Mouse (Mus musculus): ENCODE results near the gene Per2.

Gene Per2

DNA sequence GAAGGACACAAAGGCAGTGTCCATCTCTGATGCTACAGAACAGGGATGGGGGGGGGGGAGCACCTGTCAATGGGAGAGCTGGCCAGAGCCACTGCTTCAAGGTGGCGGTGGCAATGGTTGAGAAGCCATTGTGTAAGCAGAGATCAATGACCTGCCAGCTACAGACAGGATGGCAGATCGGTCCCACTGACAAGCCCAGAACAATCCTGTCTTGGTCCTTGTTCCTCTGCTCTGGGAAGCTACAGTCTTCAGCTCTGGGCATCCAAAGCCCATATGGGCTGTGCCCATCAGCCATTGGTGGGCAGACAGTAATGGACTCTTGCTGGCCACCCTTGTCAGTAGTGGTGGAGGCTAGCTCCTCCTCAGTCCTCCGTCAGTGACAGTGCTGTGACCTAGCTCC lies 17.3 kb downstream of the Per2 start:
- in situ Hi-C loops (cut with MboI; ENCODE audit: low pct_unique_long_range_greater_than_20kb in 1 of 2, low sequenced_read_pairs in 2 of 2, unreplicated experiment in 1 of 2), result no loop called here

DNA sequence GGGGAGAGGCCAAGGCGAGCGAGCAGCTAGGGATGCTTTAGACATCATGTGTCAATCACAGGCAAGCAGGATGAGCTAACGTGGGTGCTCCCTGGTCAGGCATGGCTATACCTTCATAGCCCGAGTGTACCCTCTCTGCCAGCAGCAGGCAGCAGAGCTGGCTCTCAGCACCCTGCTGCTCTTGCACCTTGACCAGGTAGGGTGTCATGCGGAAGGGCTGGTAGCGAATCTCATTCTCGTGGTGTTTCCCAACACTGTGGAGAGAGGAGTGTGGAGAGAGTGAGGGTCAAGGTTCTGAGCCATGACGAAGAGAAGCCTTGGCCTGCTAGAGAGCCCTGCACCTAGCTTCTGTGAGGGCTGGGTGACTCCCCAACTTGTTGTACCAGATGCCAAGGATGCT lies 19.3 kb downstream of the Per2 start:
- in situ Hi-C loops (cut with MboI; ENCODE audit: low pct_unique_long_range_greater_than_20kb in 1 of 2, low sequenced_read_pairs in 2 of 2, unreplicated experiment in 1 of 2), result no loop called here

GRCm38 (mm10) chr1:91437573-91437972 lies 21.6 kb downstream of the Per2 start:
- in situ Hi-C loops (cut with MboI; ENCODE audit: low pct_unique_long_range_greater_than_20kb in 1 of 2, low sequenced_read_pairs in 2 of 2, unreplicated experiment in 1 of 2), result no loop called here

GRCm38 (mm10) chr1:91437083-91437400 lies 22.1 kb downstream of the Per2 start:
- in situ Hi-C loops (cut with MboI; ENCODE audit: low pct_unique_long_range_greater_than_20kb in 1 of 2, low sequenced_read_pairs in 2 of 2, unreplicated experiment in 1 of 2), result no loop called here

GRCm38 (mm10) chr1:91436380-91437082 lies 22.6 kb downstream of the Per2 start:
- in situ Hi-C loops (cut with MboI; ENCODE audit: low pct_unique_long_range_greater_than_20kb in 1 of 2, low sequenced_read_pairs in 2 of 2, unreplicated experiment in 1 of 2), result no loop called here

DNA sequence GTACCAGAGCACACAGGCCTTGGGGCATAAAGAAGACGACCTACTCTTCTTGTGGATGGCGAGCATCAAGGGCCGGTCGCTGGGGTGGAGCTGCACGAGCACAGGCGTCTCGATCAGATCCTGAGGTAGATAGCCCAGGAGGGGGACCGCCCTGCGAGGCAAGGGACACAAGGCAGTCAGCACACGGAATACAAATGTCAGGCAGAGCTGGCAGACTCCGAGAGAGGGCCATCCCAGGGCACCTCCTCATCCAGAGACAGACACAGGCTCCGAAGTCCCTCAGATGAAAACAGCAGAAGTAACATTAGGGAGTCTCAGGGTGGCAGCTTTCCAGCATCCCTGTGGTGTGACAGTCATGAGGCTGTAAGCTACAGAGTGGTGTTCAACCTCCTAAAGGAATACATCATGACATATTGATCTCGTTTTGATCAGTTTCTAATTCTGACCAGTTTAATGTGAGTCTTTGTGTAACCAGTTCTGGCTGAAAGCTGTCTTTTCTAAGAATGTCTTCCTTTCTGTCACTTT lies 23.5 kb downstream of the Per2 start:
- in situ Hi-C loops (cut with MboI; ENCODE audit: low pct_unique_long_range_greater_than_20kb in 1 of 2, low sequenced_read_pairs in 2 of 2, unreplicated experiment in 1 of 2), result no loop called here

GRCm38 (mm10) chr1:91434905-91435304 lies 24.2 kb downstream of the Per2 start:
- in situ Hi-C loops (cut with MboI; ENCODE audit: low pct_unique_long_range_greater_than_20kb in 1 of 2, low sequenced_read_pairs in 2 of 2, unreplicated experiment in 1 of 2), result no loop called here

DNA sequence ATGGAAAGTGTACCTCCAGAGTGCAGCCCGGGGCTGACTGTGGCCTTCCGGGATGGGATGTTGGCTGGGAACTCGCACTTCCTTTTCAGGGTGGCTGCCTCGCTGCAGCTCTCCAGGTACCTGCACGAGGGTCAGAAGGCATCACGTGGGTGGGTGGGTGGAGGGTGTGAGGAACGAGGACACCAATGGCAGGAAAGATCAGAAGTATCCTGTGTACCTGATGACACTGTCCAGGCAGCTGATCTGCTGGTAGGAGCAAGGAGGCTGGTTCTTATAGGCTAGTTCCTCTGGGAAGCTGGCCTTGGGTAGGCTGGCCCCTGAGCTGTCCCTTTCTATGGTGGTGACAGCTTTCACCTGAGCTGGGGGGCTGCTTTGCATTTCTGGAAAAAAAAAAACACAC lies 28.4 kb downstream of the Per2 start:
- in situ Hi-C loops (cut with MboI; ENCODE audit: low pct_unique_long_range_greater_than_20kb in 1 of 2, low sequenced_read_pairs in 2 of 2, unreplicated experiment in 1 of 2), result no loop called here

GRCm38 (mm10) chr1:91429212-91429611 lies 29.9 kb downstream of the Per2 start:
- in situ Hi-C loops (cut with MboI; ENCODE audit: low pct_unique_long_range_greater_than_20kb in 1 of 2, low sequenced_read_pairs in 2 of 2, unreplicated experiment in 1 of 2), result no loop called here

DNA sequence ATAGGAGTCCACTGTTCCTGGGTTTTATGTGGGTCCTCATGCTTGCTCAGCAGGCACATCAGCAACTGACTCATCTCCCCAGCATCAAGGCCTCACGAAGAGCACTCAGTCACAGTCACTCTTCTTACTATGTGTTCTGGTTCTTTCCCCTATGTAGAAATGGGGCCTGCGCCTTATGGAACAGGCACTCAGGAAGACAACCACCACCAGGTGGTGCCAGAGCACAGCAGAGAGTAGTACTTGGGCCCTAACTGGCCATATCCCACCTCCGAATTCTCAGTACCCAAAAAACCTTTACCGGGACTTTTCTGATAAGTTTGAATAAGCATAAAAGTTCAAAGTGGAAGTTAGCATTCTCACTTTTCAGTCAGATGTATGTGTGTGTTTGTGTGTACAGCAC lies 30.5 kb downstream of the Per2 start:
- in situ Hi-C loops (cut with MboI; ENCODE audit: low pct_unique_long_range_greater_than_20kb in 1 of 2, low sequenced_read_pairs in 2 of 2, unreplicated experiment in 1 of 2), result no loop called here

DNA sequence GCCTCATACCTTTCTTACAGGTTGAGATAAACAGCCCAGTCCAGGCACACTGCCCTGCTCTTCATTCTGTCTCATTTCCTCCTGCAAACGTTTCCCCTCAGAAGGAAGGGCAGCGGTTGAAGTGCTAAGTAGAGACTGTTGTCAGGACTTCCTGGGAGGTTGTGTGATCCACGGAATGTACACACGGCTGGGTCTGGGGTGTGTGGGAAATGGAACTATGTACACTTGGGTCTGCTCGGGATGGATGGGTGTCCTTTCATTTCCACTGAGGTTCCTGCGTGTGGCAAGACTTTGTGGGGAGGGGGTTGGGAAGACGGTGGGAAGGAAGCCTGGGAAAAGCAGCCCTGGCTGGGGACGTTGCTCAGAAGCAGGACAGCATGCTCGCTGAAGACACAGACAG lies 32.7 kb downstream of the Per2 start:
- in situ Hi-C loops (cut with MboI; ENCODE audit: low pct_unique_long_range_greater_than_20kb in 1 of 2, low sequenced_read_pairs in 2 of 2, unreplicated experiment in 1 of 2), result no loop called here

DNA sequence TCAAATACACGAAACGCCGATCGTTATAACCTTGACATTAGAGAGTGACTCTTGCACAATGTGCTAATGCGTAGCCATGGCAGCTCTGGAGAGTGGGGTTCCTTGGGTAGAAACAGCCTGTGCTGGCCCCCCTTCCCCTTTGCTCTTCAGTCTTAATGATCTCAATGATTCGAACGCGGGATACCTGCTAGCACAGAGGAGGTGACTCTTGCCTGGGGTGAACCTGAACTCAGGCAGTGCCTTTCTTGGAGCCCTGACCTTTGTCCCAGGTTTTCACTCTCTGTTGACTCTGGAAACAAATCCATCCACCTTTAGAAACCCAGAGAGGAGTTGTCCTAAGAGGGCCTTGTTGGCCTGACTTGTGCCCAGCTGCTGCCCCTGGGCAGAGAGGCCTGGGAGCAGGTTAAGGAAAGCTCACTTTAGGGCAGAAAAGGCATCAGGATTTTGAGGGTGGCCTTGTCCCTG lies 38.5 kb downstream of the Per2 start:
- in situ Hi-C loops (cut with MboI; ENCODE audit: low pct_unique_long_range_greater_than_20kb in 1 of 2, low sequenced_read_pairs in 2 of 2, unreplicated experiment in 1 of 2), result no loop called here

DNA sequence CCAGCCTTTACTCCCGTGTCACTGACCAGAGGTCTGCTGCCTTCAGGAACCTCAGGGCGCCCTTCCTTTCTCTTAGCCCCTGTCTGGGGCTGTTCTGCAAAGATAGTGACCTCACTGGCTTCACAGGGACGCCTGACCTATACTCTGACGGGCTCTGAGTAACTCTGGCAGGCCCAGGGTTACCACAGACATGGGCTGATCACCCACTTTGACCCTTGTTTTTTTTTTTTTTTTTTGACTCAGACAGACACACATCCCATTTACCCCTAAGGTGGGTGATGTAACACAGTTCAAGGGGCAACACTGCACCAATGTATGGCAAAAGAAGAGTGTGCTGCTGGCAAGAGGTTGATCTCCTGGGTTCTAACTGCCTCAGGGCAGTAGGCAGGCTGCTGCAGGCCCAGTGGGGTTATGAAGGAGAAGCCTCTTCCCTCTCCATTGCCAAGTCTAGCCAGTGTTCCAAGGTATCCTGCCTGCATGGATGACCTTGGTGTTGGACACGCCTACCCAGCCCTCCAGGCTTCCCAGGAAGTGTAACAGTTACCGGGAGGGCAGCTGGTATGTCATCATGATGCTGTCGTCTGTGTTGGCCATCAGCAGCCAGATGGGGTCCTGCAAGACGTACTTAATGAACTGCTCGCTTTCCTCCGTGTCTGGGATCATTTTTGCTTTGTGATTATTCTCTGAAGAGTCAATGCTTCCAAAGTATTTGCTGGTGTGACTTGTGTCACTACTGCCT lies 39.1 kb downstream of the Per2 start:
- in situ Hi-C loops (cut with MboI; ENCODE audit: low pct_unique_long_range_greater_than_20kb in 1 of 2, low sequenced_read_pairs in 2 of 2, unreplicated experiment in 1 of 2), result no loop called here

GRCm38 (mm10) chr1:91417991-91418390 lies 41.1 kb downstream of the Per2 start:
- in situ Hi-C loops (cut with MboI; ENCODE audit: low pct_unique_long_range_greater_than_20kb in 1 of 2, low sequenced_read_pairs in 2 of 2, unreplicated experiment in 1 of 2), result no loop called here

GRCm38 (mm10) chr1:91415311-91415710 lies 43.8 kb downstream of the Per2 start:
- in situ Hi-C loops (cut with MboI; ENCODE audit: low pct_unique_long_range_greater_than_20kb in 1 of 2, low sequenced_read_pairs in 2 of 2, unreplicated experiment in 1 of 2), result no loop called here

DNA sequence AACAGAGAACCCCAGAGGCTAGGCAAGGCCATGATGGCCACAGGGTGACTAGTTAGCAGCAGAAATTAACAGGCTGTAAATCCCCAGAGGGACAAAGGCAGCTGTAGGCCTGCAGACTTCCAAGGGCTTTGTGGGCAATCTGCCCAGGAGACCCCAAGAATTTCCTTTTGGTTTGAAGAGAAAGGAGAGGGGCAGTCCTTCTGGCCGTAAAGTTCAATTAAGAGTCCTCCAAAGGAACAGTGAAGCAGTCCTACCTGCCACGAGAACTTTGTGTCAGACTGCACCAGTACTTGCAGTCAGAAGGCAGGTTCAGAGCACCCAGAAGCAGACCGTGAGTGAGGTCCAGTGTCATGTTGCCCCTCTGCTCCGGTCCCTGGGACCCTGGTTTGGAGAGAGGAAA lies 44.2 kb downstream of the Per2 start:
- in situ Hi-C loops (cut with MboI; ENCODE audit: low pct_unique_long_range_greater_than_20kb in 1 of 2, low sequenced_read_pairs in 2 of 2, unreplicated experiment in 1 of 2), result no loop called here

DNA sequence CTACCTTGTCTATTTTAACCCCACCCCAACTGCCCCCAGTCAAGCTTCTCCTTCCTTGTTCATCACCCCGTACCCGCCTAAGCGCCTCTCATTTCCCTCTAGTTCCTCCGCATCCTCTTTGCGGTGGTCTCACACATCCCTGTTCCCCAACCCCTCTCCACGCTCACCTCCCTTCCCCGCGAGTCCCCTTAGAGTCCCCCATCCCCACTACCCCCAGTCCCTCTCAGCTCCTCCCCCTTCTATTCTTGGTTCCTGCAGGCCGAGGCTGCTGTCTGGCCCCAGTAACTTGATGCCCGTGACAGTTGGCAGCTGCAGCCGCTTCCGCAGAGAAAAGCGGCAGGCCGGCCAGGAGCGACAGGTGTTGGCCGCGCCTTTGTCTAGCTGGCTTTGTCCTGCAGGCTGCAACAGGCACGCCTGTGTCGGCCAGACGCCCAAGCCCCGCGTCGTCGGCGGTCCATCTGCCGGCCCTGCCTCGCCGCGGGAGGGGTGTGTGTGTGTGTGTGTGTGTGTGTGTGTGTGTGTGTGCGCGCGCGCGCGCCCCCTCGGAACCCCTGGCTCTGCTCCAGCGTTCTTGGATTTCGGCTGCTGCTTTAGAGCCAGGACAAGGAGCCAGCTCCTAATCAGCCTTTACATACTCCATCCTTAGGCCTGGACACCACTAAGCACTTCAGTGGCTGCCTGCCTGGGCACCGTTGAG lies 45.1 kb downstream of the Per2 start, which contains the start of gene Hes6:
TSS of gene Hes6 (minus strand) at position 141 of the 697 bp plus-strand sequence.
- in situ Hi-C loops (cut with MboI; ENCODE audit: low pct_unique_long_range_greater_than_20kb in 1 of 2, low sequenced_read_pairs in 2 of 2, unreplicated experiment in 1 of 2), result no loop called here

- in situ Hi-C loops (cut with MboI; ENCODE audit: low pct_unique_long_range_greater_than_20kb in 1 of 2, low sequenced_read_pairs in 2 of 2, unreplicated experiment in 1 of 2), result no loop called here
Observed at GRCm38 (mm10) chr1:91413536-91413897, 45.6 kb downstream of the Per2 start.

- in situ Hi-C loops (cut with MboI; ENCODE audit: low pct_unique_long_range_greater_than_20kb in 1 of 2, low sequenced_read_pairs in 2 of 2, unreplicated experiment in 1 of 2), result no loop called here
Observed at GRCm38 (mm10) chr1:91413030-91413506, 46.1 kb downstream of the Per2 start.
